Mouse (Mus musculus) heart, adult 2 months (tissue): Measurements from ENCODE around the gene Kif5c.

Experiments
- CTCF ChIP-seq: fragments of 200-600 bp; IDR thresholded peaks from 2 replicates; pipeline ENCODE4 v1.8.1; 2022; ENCODE audit warnings: antibody characterized with exemption, mild to moderate bottlenecking, moderate library complexity
- EP300 ChIP-seq: fragments of 200-500 bp; IDR thresholded peaks from 2 replicates; pipeline ENCODE4 v1.6.1; 2011; ENCODE audit warnings: low read depth, low read length, control low read depth; ENCODE audit not compliant: insufficient read depth
- POLR2A ChIP-seq: fragments of 200-500 bp; IDR thresholded peaks from 2 replicates; pipeline ENCODE4 v1.6.1; 2011; ENCODE audit warnings: mild to moderate bottlenecking, low read depth, low read length, control low read depth; ENCODE audit not compliant: insufficient read depth

GRCm38 (mm10) chr2:49733656-49734008 lies 114.5 kb downstream of the Kif5c start:
- no peak for TF ChIP-seq CTCF
- no peak for TF ChIP-seq EP300
- no peak for TF ChIP-seq POLR2A
